Mouse (Mus musculus) stomach, embryonic 15.5 days (tissue): ENCODE measurements around the gene AL732309.1. TPM values are rescaled to one million over a fixed set of nuclear protein-coding genes. Genes with fewer than 3 reads are reported as not detected.

Source experiments
- ATAC-seq: fragments of 200-750 bp; cut with Nextera tagmentation; 2 replicates; pipeline ENCODE4 v1.8.0; 2017; ENCODE audit warnings: low read depth, moderate number of reproducible peaks, moderate TSS enrichment; ENCODE audit not compliant: insufficient read depth, low FRiP score
- H3K27ac ChIP-seq: fragments of 300-500 bp; sonication (generic); 2 replicates; pipeline ENCODE4 v1.5.1; 2015; ENCODE audit warnings: mild to moderate bottlenecking, inconsistent platforms
- H3K27me3 ChIP-seq: fragments of 300-500 bp; sonication (generic); replicated peaks from 2 replicates; pipeline ENCODE4 v1.6.1; 2015; ENCODE audit warnings: inconsistent platforms
- H3K36me3 ChIP-seq: fragments of 300-500 bp; sonication (generic); 2 replicates; pipeline ENCODE4 v1.6.1; 2015; ENCODE audit warnings: inconsistent platforms
- H3K4me1 ChIP-seq: fragments of 300-500 bp; sonication (generic); 2 replicates; pipeline ENCODE4 v1.6.1; 2015; ENCODE audit warnings: inconsistent platforms
- H3K4me2 ChIP-seq: fragments of 300-500 bp; sonication (generic); 2 replicates; pipeline ENCODE4 v1.6.1; 2015; ENCODE audit warnings: mild to moderate bottlenecking, inconsistent platforms
- H3K4me3 ChIP-seq: fragments of 300-500 bp; sonication (generic); replicated peaks from 2 replicates; pipeline ENCODE4 v1.5.1; 2015; ENCODE audit warnings: inconsistent platforms
- H3K9ac ChIP-seq: fragments of 300-500 bp; sonication (generic); 2 replicates; pipeline ENCODE4 v1.6.1; 2015; ENCODE audit warnings: inconsistent platforms
- H3K9me3 ChIP-seq: fragments of 300-500 bp; sonication (generic); 2 replicates; pipeline ENCODE4 v1.6.1; 2016; ENCODE audit warnings: inconsistent platforms
- WGBS: fragments of 180-500 bp; shearing (Covaris S2); methylation state at CpG from one replicate; pipeline ENCODE4 v1.1.7; 2015; 5-methylcytosine and 5-hydroxymethylcytosine counted together
- polyA plus RNA-seq: library from polyadenylated mRNA; unstranded; fragments of >200 nt; fragmentation: Nextera tagmentation; extraction: Ambion mirVana; gene quantifications from 2 replicates; pipeline ENCODE4 v1.2.1, GENCODE M21; 2015

The AL732309.1 gene
- polyA plus RNA-seq, 1 experiment from 2014 or later: 7.2 TPM

DNA sequence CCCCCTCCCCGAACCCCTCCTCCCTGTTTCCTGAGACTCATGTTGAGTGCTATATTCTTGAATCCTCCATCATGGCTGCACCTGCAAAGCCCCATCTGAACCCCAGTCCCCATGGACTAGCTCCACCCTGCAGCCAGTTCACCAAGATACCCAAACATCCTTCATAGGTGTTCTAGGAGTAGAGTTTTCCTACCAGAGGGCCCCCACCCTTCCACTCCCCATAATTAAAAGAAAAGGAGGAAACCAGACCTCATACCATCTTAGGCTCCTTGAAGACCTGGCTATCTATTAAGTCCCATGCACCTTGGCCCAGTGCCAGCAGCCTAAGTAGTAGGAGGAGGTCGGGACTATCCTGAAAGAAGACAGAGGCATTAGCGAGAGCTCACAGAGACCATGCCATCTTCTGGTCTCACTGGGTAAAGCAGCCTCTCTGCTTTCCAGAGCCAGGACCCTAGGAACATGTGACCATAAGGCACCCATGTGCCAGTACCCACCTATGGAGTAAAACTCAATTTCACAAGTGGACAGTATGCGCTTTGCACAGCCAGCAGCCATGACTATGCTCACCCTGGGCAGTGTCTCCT is 42.9 kb downstream of the AL732309.1 start:
- 0 out of 2 replicates have a peak, but pooled peaks have one; percentile 16 for ATAC-seq
- WGBS: 58% methylated on average over 4 of the region's 4 CpGs
- Histone ChIP-seq H3K27ac (no peak overlapping the region), H3K4me3 (no peak overlapping the region), H3K4me2 (no peak overlapping the region), H3K27me3 (no peaks in the 10 kb centered on the region), H3K36me3 (peaks cover 69% of the 10 kb centered on the region), H3K9ac (no peak overlapping the region), H3K4me1 (0 out of 2 replicates have a peak, but pooled peaks cover under 1% of the 10 kb centered on the region), H3K9me3 (no peaks in the 10 kb centered on the region)

DNA sequence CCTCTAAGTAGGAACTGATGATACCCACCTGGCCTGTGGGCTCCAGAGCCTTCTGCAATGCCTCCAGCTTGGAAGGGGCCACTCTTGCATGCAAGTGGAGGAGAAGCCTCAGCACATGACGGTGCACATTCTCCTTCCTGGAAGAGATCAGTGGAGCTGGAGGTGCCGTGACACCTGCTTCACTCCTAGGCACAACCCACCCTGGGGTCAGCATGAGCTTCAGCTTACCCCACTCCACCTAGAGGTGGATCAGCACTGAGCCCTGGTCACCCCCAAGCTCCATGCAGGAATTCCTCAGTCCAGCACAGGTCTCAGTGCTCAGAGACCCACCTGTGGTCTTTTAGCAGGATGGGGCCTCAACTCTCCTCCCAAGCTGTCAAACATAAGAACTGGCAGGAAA is 46.0 kb downstream of the AL732309.1 start:
- Histone ChIP-seq H3K9ac (no peak overlapping the region), H3K36me3 (peaks cover 58% of the 10 kb centered on the region), H3K27me3 (no peaks in the 10 kb centered on the region), H3K27ac (no peak overlapping the region), H3K4me3 (no peak overlapping the region), H3K4me1 (0 out of 2 replicates have a peak, but pooled peaks cover 3% of the 10 kb centered on the region), H3K4me2 (no peak overlapping the region), H3K9me3 (no peaks in the 10 kb centered on the region)
- 90% methylated on average over 2 of the region's 2 CpGs for WGBS
- ATAC-seq: no peak

DNA sequence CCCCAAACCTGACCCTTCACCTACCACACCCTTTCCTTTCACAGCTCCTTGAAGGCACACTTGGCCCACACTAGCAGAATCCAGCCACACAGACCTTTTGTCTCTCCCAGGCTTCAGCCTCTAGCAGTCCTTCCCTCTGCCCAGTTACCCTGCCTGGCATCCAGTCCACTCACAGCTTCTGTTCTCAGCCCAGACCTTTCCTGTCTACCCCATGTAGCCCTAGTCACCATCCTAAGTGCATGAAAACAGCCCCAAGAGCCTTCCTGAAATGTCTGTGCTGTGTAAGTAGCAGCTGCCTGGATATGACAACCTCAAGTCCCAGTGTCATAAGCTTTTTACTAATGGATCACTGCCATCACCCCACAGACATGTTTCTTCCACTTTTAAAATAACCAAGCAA is 48.7 kb downstream of the AL732309.1 start:
- H3K4me2 ChIP-seq: no peak overlapping the region
- no peaks in the 10 kb centered on the region for H3K9me3 ChIP-seq
- no peak overlapping the region for H3K4me3 ChIP-seq
- no peak overlapping the region for H3K9ac ChIP-seq
- H3K27ac ChIP-seq: 0 out of 2 replicates have a peak overlapping the region, but pooled peaks have one; percentile 90
- H3K27me3 ChIP-seq: 0 out of 2 replicates have a peak, but pooled peaks cover 4% of the 10 kb centered on the region
- peaks cover 34% of the 10 kb centered on the region for H3K36me3 ChIP-seq
- peaks cover 29% of the 10 kb centered on the region for H3K4me1 ChIP-seq
- ATAC-seq: no peak

DNA sequence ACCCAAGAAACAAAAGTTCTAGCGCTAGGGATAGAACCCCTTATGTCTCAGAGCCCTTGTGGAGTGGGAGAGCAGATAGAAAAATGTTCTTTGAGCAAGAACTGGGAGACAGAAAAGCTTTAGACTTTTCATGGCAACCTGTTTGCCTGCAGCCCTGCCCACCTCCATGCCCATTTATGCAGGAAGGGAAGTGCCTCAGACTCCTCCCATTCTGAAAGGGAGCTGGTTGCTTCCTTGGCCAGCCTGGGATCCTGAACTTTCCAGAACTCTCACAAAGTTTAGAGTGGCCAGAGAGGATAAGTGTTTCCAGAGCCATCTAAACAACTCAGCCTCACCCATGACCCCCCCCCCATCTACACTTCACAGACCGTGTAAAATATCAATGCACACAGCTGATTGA is 49.5 kb downstream of the AL732309.1 start:
- peak overlapping the region; percentile 66 for H3K4me2 ChIP-seq
- peak overlapping the region; percentile 90 for H3K27ac ChIP-seq
- peaks cover 29% of the 10 kb centered on the region for H3K4me1 ChIP-seq
- no peaks in the 10 kb centered on the region for H3K9me3 ChIP-seq
- peaks cover 26% of the 10 kb centered on the region for H3K36me3 ChIP-seq
- ATAC-seq: no peak
- 22% methylated on average over 2 of the region's 2 CpGs for WGBS
- H3K27me3 ChIP-seq: 0 out of 2 replicates have a peak, but pooled peaks cover 4% of the 10 kb centered on the region
- H3K4me3 ChIP-seq: peak overlapping the region; percentile 43; the same call in 1 of the 2 replicates
- H3K9ac ChIP-seq: 0 out of 2 replicates have a peak overlapping the region, but pooled peaks have one; percentile 4

DNA sequence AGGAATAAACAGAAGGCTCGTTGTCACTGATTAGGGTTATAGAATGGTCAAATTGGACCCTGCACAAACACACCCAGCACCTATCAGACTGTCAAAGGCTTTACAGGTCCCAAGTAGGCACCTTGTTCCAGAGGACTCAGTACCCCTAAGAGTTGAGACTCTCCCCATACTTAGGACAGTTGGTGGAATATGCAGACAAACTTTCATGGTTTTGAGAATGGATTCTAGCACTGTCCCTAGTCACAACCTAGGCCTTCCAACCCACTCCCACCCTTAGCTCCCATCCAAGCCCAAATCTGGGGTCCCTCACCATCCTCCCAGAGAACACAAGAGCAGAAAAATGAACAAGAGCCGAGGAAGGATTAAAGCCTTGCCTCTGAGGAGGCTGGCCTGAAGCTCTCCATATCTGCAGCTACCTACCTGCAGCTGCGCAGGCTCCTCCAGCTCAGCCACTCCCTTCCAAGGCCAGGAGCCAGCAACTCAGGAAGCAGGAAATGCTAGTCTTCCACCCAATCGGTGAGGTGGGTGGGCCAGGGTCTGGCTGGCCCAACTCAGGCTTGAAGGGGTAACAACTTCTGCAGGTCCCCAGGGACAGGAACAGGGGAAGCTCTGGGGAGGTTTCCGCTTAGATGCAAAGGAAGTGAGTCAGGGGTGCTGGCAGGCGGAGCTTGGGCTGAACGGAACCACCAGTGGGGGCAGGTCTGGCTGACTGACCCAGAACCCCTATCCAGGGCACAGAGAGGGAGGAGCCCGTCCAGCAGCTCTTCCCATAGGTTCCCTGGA is 50.3 kb downstream of the AL732309.1 start, which contains the start of gene Tor4a:
Gene Tor4a (minus strand): TSS at position 715 of the 783 bp plus-strand sequence.
- WGBS: 8% methylated on average over 8 of the region's 8 CpGs
- H3K9ac ChIP-seq: peak within 1 kb of the TSS; percentile 24
- H3K27me3 ChIP-seq: 0 out of 2 replicates have a peak, but pooled peaks cover 4% of the 10 kb centered on the region

DNA sequence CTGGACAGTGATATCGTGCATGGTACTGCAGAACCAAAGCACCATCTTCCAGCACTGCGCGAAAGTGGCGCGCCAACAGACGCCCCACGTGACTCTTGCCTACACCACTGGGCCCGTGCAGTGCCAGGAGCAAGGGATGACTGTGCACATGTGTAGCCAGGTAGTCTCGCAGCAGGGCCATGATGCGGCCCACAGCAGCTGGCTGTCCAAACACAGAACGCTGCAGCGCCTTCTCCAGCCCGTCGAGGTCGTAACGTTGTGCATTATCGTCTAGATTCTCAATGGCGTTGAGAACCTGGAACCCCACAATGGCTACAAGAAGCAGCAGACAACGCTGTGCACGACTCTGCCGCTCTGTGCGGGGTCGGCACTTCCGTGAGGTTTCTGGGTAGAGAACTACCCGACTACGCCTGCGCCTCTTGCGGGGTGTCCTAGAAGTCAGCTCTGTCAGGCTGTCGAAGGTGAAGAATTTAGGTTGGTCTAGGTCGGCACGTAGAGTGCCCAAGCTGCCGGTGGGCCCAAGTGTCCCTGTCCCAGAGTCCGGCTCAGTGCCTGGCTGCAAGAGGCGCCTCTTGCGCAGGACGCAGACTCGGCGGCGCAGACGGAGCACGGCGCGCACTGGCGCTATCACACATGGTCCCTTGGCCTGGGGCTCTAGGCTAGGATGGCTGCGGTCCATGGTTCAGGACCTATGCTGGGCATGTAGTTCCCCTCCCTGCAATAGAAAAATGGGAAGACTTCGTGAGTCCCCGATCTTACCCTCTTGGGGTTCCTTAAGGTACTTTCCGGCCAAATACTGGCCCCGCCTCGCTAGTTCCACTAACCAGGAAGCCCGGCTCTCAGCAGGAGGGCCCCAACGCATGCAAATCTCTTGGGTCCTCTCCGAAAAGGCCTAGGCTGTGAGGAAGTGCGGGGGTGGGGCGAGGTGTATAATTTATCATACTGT is 51.2 kb downstream of the AL732309.1 start:
- Histone ChIP-seq H3K27ac (peak overlapping the region; percentile 90), H3K4me1 (peaks cover 29% of the 10 kb centered on the region), H3K27me3 (0 out of 2 replicates have a peak, but pooled peaks cover 4% of the 10 kb centered on the region), H3K9ac (peak overlapping the region; percentile 24), H3K36me3 (peaks cover 10% of the 10 kb centered on the region), H3K4me2 (peak overlapping the region; percentile 66), H3K9me3 (no peaks in the 10 kb centered on the region), H3K4me3 (peak overlapping the region; percentile 43)
- 17% methylated on average over 55 of the region's 55 CpGs for WGBS
- peak; percentile 21; the same call in 1 of the 2 replicates for ATAC-seq

More for the DNA sequence above, 50.3 kb downstream of the AL732309.1 start, which contains the start of gene Tor4a:
- Histone ChIP-seq H3K9me3 (no peaks in the 10 kb centered on the region), H3K4me3 (peak within 1 kb of the TSS; percentile 43), H3K4me1 (peaks cover 29% of the 10 kb centered on the region), H3K36me3 (peaks cover 18% of the 10 kb centered on the region), H3K4me2 (peak within 1 kb of the TSS; percentile 66), H3K27ac (peak within 1 kb of the TSS; percentile 90)
- peak; percentile 85 for ATAC-seq

Other genes with a start within 250 kb of the AL732309.1 start
- 59.8 and 63.7 TPM in 2 replicates for gene Nsmf, start 192.5 kb downstream of the AL732309.1 start, polyA plus RNA-seq
- gene Entpd8, start 166.6 kb downstream of the AL732309.1 start, polyA plus RNA-seq: 2.5 and 2.8 TPM in 2 replicates
- 11.4 and 16.1 TPM in 2 replicates for gene Noxa1, start 151.7 kb downstream of the AL732309.1 start, polyA plus RNA-seq
- 16.9 and 17.1 TPM in 2 replicates for gene Nrarp, start 66.1 kb downstream of the AL732309.1 start, polyA plus RNA-seq
- gene Tor4a, start 50.0 kb downstream of the AL732309.1 start, polyA plus RNA-seq: 15.5 and 17.2 TPM in 2 replicates
- gene Nelfb, start 35.4 kb downstream of the AL732309.1 start, polyA plus RNA-seq: 105 and 106 TPM in 2 replicates
- 0.18 TPM in 1 of 2 replicates, not detected in the other for gene Stpg3, start 32.2 kb downstream of the AL732309.1 start, polyA plus RNA-seq
- gene Fam166a, start 28.1 kb downstream of the AL732309.1 start, polyA plus RNA-seq: 0.92 and 1.5 TPM in 2 replicates
- 607 and 620 TPM in 2 replicates for gene Tubb4b, start 22.2 kb downstream of the AL732309.1 start, polyA plus RNA-seq
- gene Slc34a3, start 12.5 kb downstream of the AL732309.1 start, polyA plus RNA-seq: 0.65 and 0.86 TPM in 2 replicates
- 0.10 and 0.13 TPM in 2 replicates for gene Rnf224, start 10.1 kb downstream of the AL732309.1 start, polyA plus RNA-seq
- gene Rnf208, start 4.6 kb downstream of the AL732309.1 start, polyA plus RNA-seq: 13.7 and 13.8 TPM in 2 replicates
- 7.9 and 22.2 TPM in 2 replicates for gene Cysrt1, start 4.4 kb downstream of the AL732309.1 start, polyA plus RNA-seq
- 24.4 and 25.1 TPM in 2 replicates for gene Tmem203, start 8.6 kb upstream of the AL732309.1 start, polyA plus RNA-seq
- gene Tprn, start 15.8 kb upstream of the AL732309.1 start, polyA plus RNA-seq: 16.8 and 17.7 TPM in 2 replicates
- 209 TPM in 2 replicates for gene Ssna1, start 25.6 kb upstream of the AL732309.1 start, polyA plus RNA-seq
- 108 and 114 TPM in 2 replicates for gene Anapc2, start 25.6 kb upstream of the AL732309.1 start, polyA plus RNA-seq
- gene Tmem210, start 41.3 kb upstream of the AL732309.1 start, polyA plus RNA-seq: not detected in 2 replicates
- gene Lrrc26, start 43.1 kb upstream of the AL732309.1 start, polyA plus RNA-seq: 4.4 and 6.9 TPM in 2 replicates
- 1.3 and 1.9 TPM in 2 replicates for gene Grin1, start 72.3 kb upstream of the AL732309.1 start, polyA plus RNA-seq
- 46.4 and 54.6 TPM in 2 replicates for gene Man1b1, start 85.5 kb upstream of the AL732309.1 start, polyA plus RNA-seq
- 21.5 and 22.6 TPM in 2 replicates for gene Dpp7, start 109.5 kb upstream of the AL732309.1 start, polyA plus RNA-seq
- 41.1 and 46.1 TPM in 2 replicates for gene Uap1l1, start 118.8 kb upstream of the AL732309.1 start, polyA plus RNA-seq
- 37.6 and 41.7 TPM in 2 replicates for gene Sapcd2, start 125.5 kb upstream of the AL732309.1 start, polyA plus RNA-seq
- 10.1 and 13.0 TPM in 2 replicates for gene Entpd2, start 149.0 kb upstream of the AL732309.1 start, polyA plus RNA-seq
- gene Npdc1, start 152.5 kb upstream of the AL732309.1 start, polyA plus RNA-seq: 47.0 and 49.6 TPM in 2 replicates
- 0.17 and 0.30 TPM in 2 replicates for gene Fut7, start 176.4 kb upstream of the AL732309.1 start, polyA plus RNA-seq
- gene Abca2, start 181.8 kb upstream of the AL732309.1 start, polyA plus RNA-seq: 3.9 and 4.8 TPM in 2 replicates
- gene Clic3, start 210.0 kb upstream of the AL732309.1 start, polyA plus RNA-seq: 11.9 and 26.5 TPM in 2 replicates
- 35.3 and 37.4 TPM in 2 replicates for gene Paxx, start 214.2 kb upstream of the AL732309.1 start, polyA plus RNA-seq
- 6.8 and 7.5 TPM in 2 replicates for gene Ptgds, start 223.2 kb upstream of the AL732309.1 start, polyA plus RNA-seq
- gene Lcn12, start 247.0 kb upstream of the AL732309.1 start, polyA plus RNA-seq: not detected in 2 replicates